Mouse (Mus musculus): ENCODE measurements around the gene Nbl1. TPM values are rescaled to one million over a fixed set of nuclear protein-coding genes. Genes with fewer than 3 reads are reported as not detected.

Nbl1 gene
- total and polyA plus RNA-seq, 3 experiments = 0.14 TPM; not detected in 2

GRCm38 (mm10) chr4:139110858-139111257, 18.1 kb upstream of the Nbl1 start:
- TF ChIP-seq EP300 (IDR thresholded peaks at IDR 0.05; ENCODE audit: low read depth in 1 of 2, low read length in 2 of 2) (no peak), MYB (IDR thresholded peaks at IDR 0.05; ENCODE audit: low read depth, low read length) (no peak), ZC3H11A (IDR thresholded peaks at IDR 0.05; ENCODE audit: low read depth, low read length) (no peak), BHLHE40 (IDR thresholded peaks at IDR 0.05; ENCODE audit: borderline replicate concordance, low read depth, low read length) (no peak)
- Histone ChIP-seq H3K4me3 (ENCODE audit: control insufficient read depth in 1 of 2, insufficient read depth in 1 of 2, low read depth in 2 of 2, low read length in 2 of 2) (no peak overlapping the region), H3K27me3 (ENCODE audit: control insufficient read depth in 1 of 2, insufficient read depth in 2 of 2, low read length in 2 of 2) (no peaks in the 10 kb centered on the region), H3K36me3 (ENCODE audit: control insufficient read depth in 1 of 2, insufficient read depth in 2 of 2, low read length in 2 of 2) (peaks cover 5 to 17% of the 10 kb centered on the region in 2 experiments), H3K9me3 (replicated peaks; ENCODE audit: insufficient read depth, low read length) (no peaks in the 10 kb centered on the region), H3K79me2 (ENCODE audit: control insufficient read depth, insufficient read depth, low read length, poor library complexity) (peaks cover 72% of the 10 kb centered on the region), H3K27ac (ENCODE audit: control insufficient read depth, low read depth, low read length) (no peak overlapping the region), H3K9ac (ENCODE audit: control insufficient read depth, low read depth, low read length, poor library complexity, severe bottlenecking) (no peak overlapping the region), H3K4me1 (ENCODE audit: control insufficient read depth in 1 of 2, insufficient read depth in 2 of 2, low read length in 2 of 2) (peaks cover 0 to 5% of the 10 kb centered on the region in 2 experiments; a peak in 2 of 4 replicates)
- DNase-seq (ENCODE audit: low read depth, low spot score) = no peak

GRCm38 (mm10) chr4:139105453-139105852, 12.7 kb upstream of the Nbl1 start:
- Histone ChIP-seq H3K4me3 (ENCODE audit: control insufficient read depth in 1 of 2, insufficient read depth in 1 of 2, low read depth in 2 of 2, low read length in 2 of 2) (no peak overlapping the region), H3K27ac (ENCODE audit: control insufficient read depth, low read depth, low read length) (no peak overlapping the region), H3K79me2 (ENCODE audit: control insufficient read depth, insufficient read depth, low read length, poor library complexity) (peaks cover 24% of the 10 kb centered on the region), H3K9ac (ENCODE audit: control insufficient read depth, low read depth, low read length, poor library complexity, severe bottlenecking) (no peak overlapping the region), H3K9me3 (replicated peaks; ENCODE audit: insufficient read depth, low read length) (no peaks in the 10 kb centered on the region), H3K27me3 (ENCODE audit: control insufficient read depth in 1 of 2, insufficient read depth in 2 of 2, low read length in 2 of 2) (no peaks in the 10 kb centered on the region), H3K36me3 (ENCODE audit: control insufficient read depth in 1 of 2, insufficient read depth in 2 of 2, low read length in 2 of 2) (peaks cover 0 to 15% of the 10 kb centered on the region in 2 experiments; a peak in 2 of 4 replicates), H3K4me1 (ENCODE audit: control insufficient read depth in 1 of 2, insufficient read depth in 2 of 2, low read length in 2 of 2) (peaks cover 0 to 1% of the 10 kb centered on the region in 2 experiments; a peak in 1 of 4 replicates)
- DNase-seq (ENCODE audit: low read depth, low spot score) = no peak
- TF ChIP-seq POLR2AphosphoS2 (IDR thresholded peaks at IDR 0.05; ENCODE audit: low read length) = no peak
- no peak for TF ChIP-seq ZMIZ1 (IDR thresholded peaks at IDR 0.05; ENCODE audit: low read depth, low read length)
- TF ChIP-seq NRF1 (IDR thresholded peaks at IDR 0.05; ENCODE audit: insufficient read depth, low read depth, low read length, poor library complexity, severe bottlenecking) = no peak
- no peak for TF ChIP-seq ZC3H11A (IDR thresholded peaks at IDR 0.05; ENCODE audit: low read depth, low read length)
- no peak for TF ChIP-seq SMC3 (IDR thresholded peaks at IDR 0.05; ENCODE audit: low read depth, low read length)

DNA sequence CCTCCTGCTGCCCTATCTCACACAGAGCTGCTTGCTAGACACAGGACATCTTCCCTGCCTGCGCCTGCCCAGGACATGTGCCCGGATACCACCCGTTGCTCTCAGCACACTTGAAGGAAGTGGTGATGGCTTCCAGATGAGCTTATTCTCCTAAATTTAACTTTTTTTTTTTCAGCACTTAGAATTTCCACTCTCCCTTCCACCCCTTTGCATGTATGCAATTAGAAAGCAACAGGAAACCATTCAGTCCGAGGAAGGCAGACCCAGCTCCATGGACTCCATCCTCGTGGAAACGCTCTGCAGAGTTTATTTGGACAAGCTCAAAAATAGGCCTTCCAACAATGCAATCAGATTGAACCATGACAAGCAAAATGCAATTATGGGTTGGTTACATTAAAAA, 8.8 kb upstream of the Nbl1 start:
- Histone ChIP-seq H3K4me3 (ENCODE audit: control insufficient read depth in 1 of 2, insufficient read depth in 1 of 2, low read depth in 2 of 2, low read length in 2 of 2) (no peak overlapping the region), H3K36me3 (ENCODE audit: control insufficient read depth in 1 of 2, insufficient read depth in 2 of 2, low read length in 2 of 2) (peaks cover 0 to 4% of the 10 kb centered on the region in 2 experiments; a peak in 1 of 4 replicates), H3K4me1 (ENCODE audit: control insufficient read depth in 1 of 2, insufficient read depth in 2 of 2, low read length in 2 of 2) (no peaks in the 10 kb centered on the region), H3K79me2 (ENCODE audit: control insufficient read depth, insufficient read depth, low read length, poor library complexity) (peaks cover 2% of the 10 kb centered on the region; the same call in 1 of the 2 replicates), H3K27me3 (ENCODE audit: control insufficient read depth in 1 of 2, insufficient read depth in 2 of 2, low read length in 2 of 2) (no peaks in the 10 kb centered on the region), H3K9me3 (replicated peaks; ENCODE audit: insufficient read depth, low read length) (no peaks in the 10 kb centered on the region), H3K27ac (ENCODE audit: control insufficient read depth, low read depth, low read length) (no peak overlapping the region), H3K9ac (ENCODE audit: control insufficient read depth, low read depth, low read length, poor library complexity, severe bottlenecking) (no peak overlapping the region)
- TF ChIP-seq ZNF384 (IDR thresholded peaks at IDR 0.05; ENCODE audit: low read depth, low read length) = no peak
- TF ChIP-seq TBP (IDR thresholded peaks at IDR 0.05; ENCODE audit: low read depth, low read length) = no peak
- no peak for TF ChIP-seq POLR2AphosphoS2 (IDR thresholded peaks at IDR 0.05; ENCODE audit: low read length)
- TF ChIP-seq KAT2A (conservative IDR thresholded peaks at IDR 0.05; ENCODE audit: low read depth, low read length) = no peak
- no peak for TF ChIP-seq POLR2A (IDR thresholded peaks at IDR 0.05; ENCODE audit: control insufficient read depth in 1 of 2, insufficient read depth in 1 of 2, low read depth in 1 of 2, low read length in 2 of 2, poor library complexity in 1 of 2)
- no peak for TF ChIP-seq MAZ (IDR thresholded peaks at IDR 0.05; ENCODE audit: low read depth, low read length)
- no peak for TF ChIP-seq ZC3H11A (IDR thresholded peaks at IDR 0.05; ENCODE audit: low read depth, low read length)
- TF ChIP-seq MEF2A (IDR thresholded peaks at IDR 0.05; ENCODE audit: extremely low read depth, insufficient replicate concordance, low read depth, low read length, poor library complexity, severe bottlenecking) = no peak
- no peak for TF ChIP-seq ZKSCAN1 (IDR thresholded peaks at IDR 0.05; ENCODE audit: low read depth, low read length)
- no peak for TF ChIP-seq JUND (IDR thresholded peaks at IDR 0.05; ENCODE audit: low read depth, low read length)
- TF ChIP-seq UBTF (IDR thresholded peaks at IDR 0.05; ENCODE audit: borderline replicate concordance, insufficient read depth, low read depth, low read length) = no peak
- no peak for TF ChIP-seq MAFK (IDR thresholded peaks at IDR 0.05; ENCODE audit: borderline replicate concordance, low read depth, low read length)
- TF ChIP-seq POLR2AphosphoS5 (IDR thresholded peaks at IDR 0.05; ENCODE audit: borderline replicate concordance, low read depth, low read length) = no peak
- no peak for TF ChIP-seq BHLHE40 (IDR thresholded peaks at IDR 0.05; ENCODE audit: borderline replicate concordance, low read depth, low read length)
- TF ChIP-seq USF2 (IDR thresholded peaks at IDR 0.05; ENCODE audit: borderline replicate concordance in 1 of 2, insufficient read depth in 1 of 2, low read depth in 1 of 2, low read length in 2 of 2) = no peak
- TF ChIP-seq HCFC1 (IDR thresholded peaks at IDR 0.05; ENCODE audit: low read depth, low read length) = no peak
- TF ChIP-seq NELFE (IDR thresholded peaks at IDR 0.05; ENCODE audit: low read depth, low read length) = no peak
- DNase-seq (ENCODE audit: low read depth, low spot score) = no peak

Measured in MEL (cell line).